Mouse (Mus musculus): Measurements from ENCODE around the gene Rab11fip4. TPM values are rescaled to one million over a fixed set of nuclear protein-coding genes. Genes with fewer than 3 reads are reported as not detected.

Rab11fip4 gene
- polyA plus RNA-seq (2012; rRNA removed): 40.8 and 48.0 TPM in 2 replicates

- H3K4me1 ChIP-seq (ENCODE audit: control insufficient read depth, insufficient read depth, low read length): no peaks in the 10 kb centered on the region
- TF ChIP-seq CTCF (conservative IDR thresholded peaks at IDR 0.05; ENCODE audit: insufficient read depth, insufficient read length, low read depth, low read length): no peak
- TF ChIP-seq POLR2A (IDR thresholded peaks at IDR 0.05; ENCODE audit: low read depth, low read length): no peak
- H3K4me3 ChIP-seq (ENCODE audit: insufficient read depth, low read depth, low read length): peak within 1 kb of the TSS; percentile 46
- H3K36me3 ChIP-seq (ENCODE audit: control insufficient read depth, insufficient read depth, low read length): no peaks in the 10 kb centered on the region
- 4% methylated on average over 97 of the region's 98 CpGs for WGBS
- DNase-seq: peak; percentile 8
- H3K27me3 ChIP-seq (replicated peaks; ENCODE audit: control insufficient read depth, insufficient read depth, low read length): no peaks in the 10 kb centered on the region
- H3K27ac ChIP-seq (ENCODE audit: insufficient read depth, low read depth, low read length): no peak within 1 kb of the TSS
Observed at GRCm38 (mm10) chr11:79590664-79591590, at the start of gene Rab11fip4. Gene Rab11fip4, plus strand, starts transcription at chr11:79591212.

GRCm38 (mm10) chr11:79552622-79553021 lies 38.4 kb upstream of the Rab11fip4 start:
- DNase-seq: no peak
- no peaks in the 10 kb centered on the region for H3K4me1 ChIP-seq (ENCODE audit: control insufficient read depth, insufficient read depth, low read length)
- H3K36me3 ChIP-seq (ENCODE audit: control insufficient read depth, insufficient read depth, low read length): peaks cover 5% of the 10 kb centered on the region
- H3K27ac ChIP-seq (ENCODE audit: insufficient read depth, low read depth, low read length): no peak overlapping the region
- no peak for TF ChIP-seq CTCF (conservative IDR thresholded peaks at IDR 0.05; ENCODE audit: insufficient read depth, insufficient read length, low read depth, low read length)
- no peak for TF ChIP-seq POLR2A (IDR thresholded peaks at IDR 0.05; ENCODE audit: low read depth, low read length)
- H3K27me3 ChIP-seq (replicated peaks; ENCODE audit: control insufficient read depth, insufficient read depth, low read length): no peaks in the 10 kb centered on the region
- no peak overlapping the region for H3K4me3 ChIP-seq (ENCODE audit: insufficient read depth, low read depth, low read length)
- 88% methylated on average over 1 of the region's 1 CpGs for WGBS

- TF ChIP-seq CTCF (conservative IDR thresholded peaks at IDR 0.05; ENCODE audit: insufficient read depth, insufficient read length, low read depth, low read length) (no peak), POLR2A (IDR thresholded peaks at IDR 0.05; ENCODE audit: low read depth, low read length) (no peak)
- Histone ChIP-seq H3K4me3 (ENCODE audit: insufficient read depth, low read depth, low read length) (no peak overlapping the region), H3K27me3 (replicated peaks; ENCODE audit: control insufficient read depth, insufficient read depth, low read length) (no peaks in the 10 kb centered on the region), H3K4me1 (ENCODE audit: control insufficient read depth, insufficient read depth, low read length) (no peaks in the 10 kb centered on the region), H3K36me3 (ENCODE audit: control insufficient read depth, insufficient read depth, low read length) (peaks cover 4% of the 10 kb centered on the region), H3K27ac (ENCODE audit: insufficient read depth, low read depth, low read length) (no peak overlapping the region)
- no peak for DNase-seq
- WGBS: 92% methylated on average over 4 of the region's 4 CpGs
Observed at GRCm38 (mm10) chr11:79560536-79560935, 30.5 kb upstream of the Rab11fip4 start.

- Histone ChIP-seq H3K4me1 (ENCODE audit: control insufficient read depth, insufficient read depth, low read length) (no peaks in the 10 kb centered on the region), H3K27ac (ENCODE audit: insufficient read depth, low read depth, low read length) (no peak overlapping the region), H3K36me3 (ENCODE audit: control insufficient read depth, insufficient read depth, low read length) (peaks cover 10% of the 10 kb centered on the region), H3K27me3 (replicated peaks; ENCODE audit: control insufficient read depth, insufficient read depth, low read length) (no peaks in the 10 kb centered on the region), H3K4me3 (ENCODE audit: insufficient read depth, low read depth, low read length) (no peak overlapping the region)
- WGBS: 91% methylated on average over 7 of the region's 7 CpGs
- DNase-seq: no peak
- TF ChIP-seq POLR2A (IDR thresholded peaks at IDR 0.05; ENCODE audit: low read depth, low read length) (no peak), CTCF (conservative IDR thresholded peaks at IDR 0.05; ENCODE audit: insufficient read depth, insufficient read length, low read depth, low read length) (no peak)
Observed at GRCm38 (mm10) chr11:79563493-79563892, 27.5 kb upstream of the Rab11fip4 start.

- DNase-seq: no peak
- Histone ChIP-seq H3K36me3 (ENCODE audit: control insufficient read depth, insufficient read depth, low read length) (peaks cover 12% of the 10 kb centered on the region), H3K27me3 (replicated peaks; ENCODE audit: control insufficient read depth, insufficient read depth, low read length) (no peaks in the 10 kb centered on the region), H3K4me3 (ENCODE audit: insufficient read depth, low read depth, low read length) (no peak overlapping the region), H3K27ac (ENCODE audit: insufficient read depth, low read depth, low read length) (no peak overlapping the region), H3K4me1 (ENCODE audit: control insufficient read depth, insufficient read depth, low read length) (no peaks in the 10 kb centered on the region)
- 57% methylated on average over 1 of the region's 1 CpGs for whole genome bisulfite sequencing
- no peak for TF ChIP-seq CTCF (conservative IDR thresholded peaks at IDR 0.05; ENCODE audit: insufficient read depth, insufficient read length, low read depth, low read length)
- TF ChIP-seq POLR2A (IDR thresholded peaks at IDR 0.05; ENCODE audit: low read depth, low read length): no peak
Observed at GRCm38 (mm10) chr11:79566947-79567346, 24.1 kb upstream of the Rab11fip4 start.

- Histone ChIP-seq H3K27me3 (replicated peaks; ENCODE audit: control insufficient read depth, insufficient read depth, low read length) (no peaks in the 10 kb centered on the region), H3K36me3 (ENCODE audit: control insufficient read depth, insufficient read depth, low read length) (peaks cover 12% of the 10 kb centered on the region), H3K4me1 (ENCODE audit: control insufficient read depth, insufficient read depth, low read length) (no peaks in the 10 kb centered on the region), H3K4me3 (ENCODE audit: insufficient read depth, low read depth, low read length) (no peak overlapping the region), H3K27ac (ENCODE audit: insufficient read depth, low read depth, low read length) (no peak overlapping the region)
- 88% methylated on average over 11 of the region's 11 CpGs for WGBS
- no peak for DNase-seq
- TF ChIP-seq POLR2A (IDR thresholded peaks at IDR 0.05; ENCODE audit: low read depth, low read length): no peak
- no peak for TF ChIP-seq CTCF (conservative IDR thresholded peaks at IDR 0.05; ENCODE audit: insufficient read depth, insufficient read length, low read depth, low read length)
Observed at GRCm38 (mm10) chr11:79568197-79568911, 22.7 kb upstream of the Rab11fip4 start.

GRCm38 (mm10) chr11:79570319-79570718 lies 20.7 kb upstream of the Rab11fip4 start:
- H3K27ac ChIP-seq (ENCODE audit: insufficient read depth, low read depth, low read length): no peak overlapping the region
- H3K36me3 ChIP-seq (ENCODE audit: control insufficient read depth, insufficient read depth, low read length): peaks cover 10% of the 10 kb centered on the region
- no peaks in the 10 kb centered on the region for H3K4me1 ChIP-seq (ENCODE audit: control insufficient read depth, insufficient read depth, low read length)
- whole genome bisulfite sequencing: 83% methylated on average over 2 of the region's 2 CpGs
- TF ChIP-seq POLR2A (IDR thresholded peaks at IDR 0.05; ENCODE audit: low read depth, low read length): no peak
- TF ChIP-seq CTCF (conservative IDR thresholded peaks at IDR 0.05; ENCODE audit: insufficient read depth, insufficient read length, low read depth, low read length): no peak
- H3K4me3 ChIP-seq (ENCODE audit: insufficient read depth, low read depth, low read length): no peak overlapping the region
- no peak for DNase-seq
- H3K27me3 ChIP-seq (replicated peaks; ENCODE audit: control insufficient read depth, insufficient read depth, low read length): no peaks in the 10 kb centered on the region
